Mouse (Mus musculus) neural tube, embryonic 14.5 days (tissue): ENCODE data around the gene Cryzl1. TPM values are rescaled to one million over a fixed set of nuclear protein-coding genes. Genes with fewer than 3 reads are reported as not detected.

Source experiments
- ATAC-seq: fragments of 200-750 bp; cut with Nextera tagmentation; 2 replicates; pipeline ENCODE4 v1.8.0; 2017; ENCODE audit warnings: low read depth, mild to moderate bottlenecking, moderate TSS enrichment, moderate library complexity
- H3K27ac ChIP-seq: fragments of 300-500 bp; sonication (generic); 2 replicates; pipeline ENCODE4 v1.5.1; 2014; ENCODE audit warnings: low read depth, mild to moderate bottlenecking, control low read depth, low read length, moderate library complexity, mixed read lengths
- H3K27me3 ChIP-seq: fragments of 300-500 bp; sonication (generic); 2 replicates; pipeline ENCODE4 v1.6.1; 2014; ENCODE audit warnings: low read length; ENCODE audit not compliant: control insufficient read depth, insufficient read depth
- H3K36me3 ChIP-seq: fragments of 300-500 bp; sonication (generic); 2 replicates; pipeline ENCODE4 v1.6.1; 2014; ENCODE audit warnings: low read length, mixed read lengths; ENCODE audit not compliant: control insufficient read depth, insufficient read depth
- H3K4me1 ChIP-seq: fragments of 300-500 bp; sonication (generic); 2 replicates; pipeline ENCODE4 v1.6.1; 2014; ENCODE audit warnings: low read length; ENCODE audit not compliant: control insufficient read depth, insufficient read depth
- H3K4me2 ChIP-seq: fragments of 300-500 bp; sonication (generic); 2 replicates; pipeline ENCODE4 v1.6.1; 2014; ENCODE audit warnings: mild to moderate bottlenecking, low read depth, low read length, control low read depth
- H3K4me3 ChIP-seq: fragments of 300-500 bp; sonication (generic); 2 replicates; pipeline ENCODE4 v1.5.1; 2014; ENCODE audit warnings: low read depth, low read length, control low read depth, mixed read lengths
- H3K9ac ChIP-seq: fragments of 300-500 bp; sonication (generic); replicated peaks from 2 replicates; pipeline ENCODE4 v1.6.1; 2014; ENCODE audit warnings: low read depth, mild to moderate bottlenecking, control low read depth, low read length, mixed read lengths
- H3K9me3 ChIP-seq: fragments of 300-500 bp; sonication (generic); 2 replicates; pipeline ENCODE4 v1.6.1; 2016; ENCODE audit warnings: low read length; ENCODE audit not compliant: control insufficient read depth
- WGBS: fragments of 180-500 bp; shearing (Covaris S2); extraction: QIAGEN DNeasy Blood & Tissue Kit; methylation state at CpG from one replicate; pipeline ENCODE4 v1.1.7; 2014; 5-methylcytosine and 5-hydroxymethylcytosine counted together
- polyA plus RNA-seq: library from polyadenylated mRNA; unstranded; fragments of >200 nt; fragmentation: Nextera tagmentation; extraction: Ambion mirVana; gene quantifications from 2 replicates; pipeline ENCODE4 v1.2.1, GENCODE M21; 2014

Gene Cryzl1
- polyA plus RNA-seq: 96.4 and 118 TPM in 2 replicates

GRCm38 (mm10) chr16:91728123-91729065 lies at the start of gene Cryzl1:
Gene Cryzl1 (minus strand): TSS chr16:91728975.
- under 1% methylated on average over 46 of the region's 46 CpGs for WGBS
- H3K27me3 ChIP-seq: no peaks in the 10 kb centered on the region
- H3K36me3 ChIP-seq: peaks cover 5% of the 10 kb centered on the region; the same call in 1 of the 2 replicates
- no peaks in the 10 kb centered on the region for H3K9me3 ChIP-seq
- H3K27ac ChIP-seq: peak within 1 kb of the TSS; percentile 97
- H3K9ac ChIP-seq: peak within 1 kb of the TSS; percentile 96
- H3K4me1 ChIP-seq: peaks cover 29% of the 10 kb centered on the region
- peak within 1 kb of the TSS; percentile 73 for H3K4me2 ChIP-seq
- H3K4me3 ChIP-seq: peak within 1 kb of the TSS; percentile 86
- peak; percentile 94 for ATAC-seq

GRCm38 (mm10) chr16:91772586-91772985 lies 43.8 kb upstream of the Cryzl1 start:
- H3K4me3 ChIP-seq: no peak overlapping the region
- H3K36me3 ChIP-seq: no peaks in the 10 kb centered on the region
- ATAC-seq: no peak
- no peaks in the 10 kb centered on the region for H3K27me3 ChIP-seq
- WGBS: 66% methylated on average over 7 of the region's 7 CpGs
- H3K9ac ChIP-seq: no peak overlapping the region
- H3K9me3 ChIP-seq: no peaks in the 10 kb centered on the region
- H3K27ac ChIP-seq: no peak overlapping the region
- no peak overlapping the region for H3K4me2 ChIP-seq
- H3K4me1 ChIP-seq: peaks cover 32% of the 10 kb centered on the region

GRCm38 (mm10) chr16:91771334-91771733 lies 42.6 kb upstream of the Cryzl1 start:
- no peaks in the 10 kb centered on the region for H3K36me3 ChIP-seq
- H3K4me3 ChIP-seq: no peak overlapping the region
- H3K27me3 ChIP-seq: no peaks in the 10 kb centered on the region
- ATAC-seq: peak; percentile 53; the same call in 1 of the 2 replicates
- no peak overlapping the region for H3K4me2 ChIP-seq
- H3K4me1 ChIP-seq: peaks cover 40% of the 10 kb centered on the region
- no peaks in the 10 kb centered on the region for H3K9me3 ChIP-seq
- no peak overlapping the region for H3K9ac ChIP-seq
- WGBS: 30% methylated on average over 6 of the region's 6 CpGs
- peak overlapping the region; percentile 86 for H3K27ac ChIP-seq

- Histone ChIP-seq H3K9ac (no peak overlapping the region; the same call in 1 of the 2 replicates), H3K4me2 (peak overlapping the region; percentile 16; the same call in 1 of the 2 replicates), H3K27ac (peak overlapping the region; percentile 86), H3K36me3 (no peaks in the 10 kb centered on the region), H3K27me3 (no peaks in the 10 kb centered on the region), H3K4me3 (no peak overlapping the region), H3K4me1 (peaks cover 44% of the 10 kb centered on the region), H3K9me3 (no peaks in the 10 kb centered on the region)
- 5% methylated on average over 5 of the region's 5 CpGs for WGBS
- peak; percentile 88 for ATAC-seq
Observed at GRCm38 (mm10) chr16:91770662-91771061, 41.9 kb upstream of the Cryzl1 start.

GRCm38 (mm10) chr16:91769911-91770310 lies 41.1 kb upstream of the Cryzl1 start:
- peaks cover 44% of the 10 kb centered on the region for H3K4me1 ChIP-seq
- no peak overlapping the region for H3K4me2 ChIP-seq
- no peak overlapping the region; the same call in 1 of the 2 replicates for H3K9ac ChIP-seq
- H3K4me3 ChIP-seq: no peak overlapping the region
- H3K9me3 ChIP-seq: no peaks in the 10 kb centered on the region
- no peak for ATAC-seq
- no peaks in the 10 kb centered on the region for H3K36me3 ChIP-seq
- 42% methylated on average over 5 of the region's 5 CpGs for WGBS
- H3K27me3 ChIP-seq: no peaks in the 10 kb centered on the region
- H3K27ac ChIP-seq: peak overlapping the region; percentile 86

GRCm38 (mm10) chr16:91768586-91768985 lies 39.8 kb upstream of the Cryzl1 start:
- H3K27me3 ChIP-seq: no peaks in the 10 kb centered on the region
- 92% methylated on average over 6 of the region's 6 CpGs for WGBS
- 0 out of 2 replicates have a peak overlapping the region, but pooled peaks have one; percentile 22 for H3K27ac ChIP-seq
- H3K4me3 ChIP-seq: no peak overlapping the region
- H3K9ac ChIP-seq: no peak overlapping the region
- H3K36me3 ChIP-seq: no peaks in the 10 kb centered on the region
- peaks cover 47% of the 10 kb centered on the region for H3K4me1 ChIP-seq
- no peak overlapping the region for H3K4me2 ChIP-seq
- no peak for ATAC-seq
- H3K9me3 ChIP-seq: no peaks in the 10 kb centered on the region

- Histone ChIP-seq H3K9ac (no peak overlapping the region), H3K4me2 (no peak overlapping the region), H3K36me3 (no peaks in the 10 kb centered on the region), H3K27me3 (no peaks in the 10 kb centered on the region), H3K9me3 (no peaks in the 10 kb centered on the region), H3K4me3 (no peak overlapping the region), H3K4me1 (peaks cover 49% of the 10 kb centered on the region), H3K27ac (no peak overlapping the region)
- WGBS: 65% methylated on average over 11 of the region's 11 CpGs
- ATAC-seq: no peak
Observed at GRCm38 (mm10) chr16:91767165-91767701, 38.5 kb upstream of the Cryzl1 start.

GRCm38 (mm10) chr16:91765816-91766210 lies 37.0 kb upstream of the Cryzl1 start:
- no peaks in the 10 kb centered on the region for H3K36me3 ChIP-seq
- H3K4me1 ChIP-seq: peaks cover 47% of the 10 kb centered on the region
- no peak overlapping the region for H3K9ac ChIP-seq
- H3K9me3 ChIP-seq: no peaks in the 10 kb centered on the region
- no peaks in the 10 kb centered on the region for H3K27me3 ChIP-seq
- no peak overlapping the region for H3K27ac ChIP-seq
- no peak overlapping the region for H3K4me3 ChIP-seq
- no peak for ATAC-seq
- no peak overlapping the region for H3K4me2 ChIP-seq
- WGBS: 77% methylated on average over 15 of the region's 15 CpGs
